Mouse (Mus musculus): ENCODE measurements around the gene Wbp2.

DNA sequence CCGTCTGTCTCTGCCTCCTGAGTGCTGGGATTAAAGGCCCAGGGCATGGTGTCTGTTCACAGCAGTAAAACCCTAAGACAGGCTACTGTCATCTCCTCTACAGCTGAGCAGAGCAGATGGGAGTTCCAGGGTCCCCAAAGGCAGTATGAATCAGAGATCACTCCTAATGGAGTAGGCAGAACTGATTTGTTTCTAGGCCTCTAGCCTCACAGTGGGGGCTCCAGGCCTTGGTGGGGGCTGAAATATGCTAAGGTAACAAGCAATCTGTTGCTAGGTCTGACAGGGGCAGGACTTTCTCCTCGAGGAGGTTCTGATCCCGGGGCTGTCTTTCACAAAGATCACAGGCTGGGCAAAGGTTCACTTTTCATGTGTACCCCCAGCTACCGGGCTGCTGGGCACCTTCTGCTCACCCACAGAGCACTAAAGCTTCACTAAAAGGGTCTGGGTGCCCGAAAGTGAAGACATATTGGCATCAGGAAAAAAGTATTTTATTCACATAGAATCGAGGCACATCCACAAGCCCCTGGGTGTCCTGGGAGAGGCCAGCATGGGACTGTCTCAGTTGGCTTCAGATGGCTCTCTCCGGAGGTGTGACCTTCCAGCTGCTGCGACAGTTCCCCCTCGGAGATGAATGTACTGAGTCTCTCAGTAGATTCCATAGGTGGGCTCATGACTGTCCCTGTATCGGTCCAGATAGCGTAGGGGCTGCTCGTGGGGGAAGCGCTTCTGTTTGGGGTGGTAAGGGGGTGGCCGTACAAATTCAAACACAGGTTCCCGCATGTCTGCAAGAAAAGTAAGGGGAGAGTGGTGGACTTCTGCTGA, 44.8 kb upstream of the Wbp2 start:
- no peak for TF ChIP-seq CTCF (IDR thresholded peaks at IDR 0.05; ENCODE audit: insufficient read depth, low read depth, low read length)
- TF ChIP-seq POLR2A (IDR thresholded peaks at IDR 0.05; ENCODE audit: insufficient read depth, low read depth, low read length): no peak

All from olfactory bulb, adult 2 months (tissue).